Mouse (Mus musculus): ENCODE measurements around the gene Osbpl3.

DNA sequence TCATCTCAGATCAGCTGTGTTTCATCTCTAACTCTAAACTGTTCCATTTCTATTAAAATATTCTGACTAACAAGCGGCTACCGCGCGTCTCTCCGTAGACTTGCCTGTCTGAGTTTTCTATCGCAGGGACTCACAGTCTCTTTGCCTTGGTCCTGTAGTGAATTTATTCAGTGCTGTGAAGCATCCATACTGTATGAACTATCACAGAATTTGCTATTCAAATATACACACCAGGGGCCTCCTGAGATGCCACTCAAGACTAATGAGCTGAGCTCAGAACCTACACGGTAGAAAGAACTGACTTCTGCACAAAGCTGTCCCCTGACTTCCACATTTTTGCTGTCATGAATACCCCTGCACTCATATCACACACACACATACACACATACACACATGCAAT lies 154.9 kb downstream of the Osbpl3 start:
- TF ChIP-seq CTCF (IDR thresholded peaks at IDR 0.05; ENCODE audit: borderline replicate concordance, insufficient read depth, low read depth, low read length) (no peak), POLR2A (IDR thresholded peaks at IDR 0.05; ENCODE audit: borderline replicate concordance, insufficient read depth, low read length) (no peak)
